Mouse (Mus musculus): Measurements from ENCODE around the gene Cpm. TPM values are rescaled to one million over a fixed set of nuclear protein-coding genes. Genes with fewer than 3 reads are reported as not detected.
"Not testable (repeated sequence)": the region's sequence is repeated elsewhere in the genome, so short reads cannot be mapped to it uniquely, and the experiment has no call there.

Cpm gene
- total RNA-seq, 2 experiments from 2014 or later = 20.3 to 33.2 TPM

GRCm38 (mm10) chr10:117711408-117711807, 82.1 kb downstream of the Cpm start:
- no peak for DNase-seq (ENCODE audit: low spot score in 2 of 2)

DNA sequence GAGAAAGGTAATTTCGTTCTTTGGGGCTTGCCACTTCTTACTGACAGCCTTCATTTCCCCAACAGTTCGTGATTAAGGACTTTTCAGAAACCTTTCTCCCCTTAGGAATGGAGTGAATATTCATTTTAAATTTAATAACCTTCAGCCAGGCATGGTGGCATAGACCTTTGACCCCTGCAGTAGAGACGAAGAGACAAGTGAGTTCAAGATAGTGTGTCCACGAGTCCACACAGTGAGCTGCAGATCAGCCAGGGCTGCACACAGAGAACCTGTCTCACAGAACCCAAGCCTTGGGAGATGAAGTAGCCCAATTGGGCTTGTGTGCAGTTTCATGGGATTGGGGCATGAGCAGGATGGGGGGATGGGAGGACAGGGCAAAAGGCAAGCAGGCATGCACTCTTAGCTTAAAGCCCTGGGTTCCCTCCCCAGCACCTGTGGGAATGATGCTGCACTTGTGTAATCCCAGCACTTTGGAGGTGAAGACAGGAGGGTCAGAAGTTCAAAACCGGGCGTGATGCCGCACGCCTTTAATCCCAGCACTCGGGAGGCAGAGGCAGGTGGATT, 83.0 kb downstream of the Cpm start:
- no peak for DNase-seq (ENCODE audit: low spot score in 2 of 2)

- no peak for DNase-seq (ENCODE audit: low spot score in 2 of 2)
Measured at GRCm38 (mm10) chr10:117712871-117713270, 83.6 kb downstream of the Cpm start.

- no peak for DNase-seq (ENCODE audit: low spot score in 2 of 2)
Measured at GRCm38 (mm10) chr10:117713466-117713865, 84.2 kb downstream of the Cpm start.

GRCm38 (mm10) chr10:117714048-117714545, 84.8 kb downstream of the Cpm start:
- DNase-seq (ENCODE audit: low spot score in 2 of 2) = no peak

GRCm38 (mm10) chr10:117714928-117715500, 85.7 kb downstream of the Cpm start:
- DNase-seq (ENCODE audit: low spot score in 2 of 2) = no peak

GRCm38 (mm10) chr10:117715654-117716053, 86.4 kb downstream of the Cpm start:
- not testable (repeated sequence) for DNase-seq (ENCODE audit: low spot score in 2 of 2)

GRCm38 (mm10) chr10:117716686-117717085, 87.4 kb downstream of the Cpm start:
- no peak for DNase-seq (ENCODE audit: low spot score in 2 of 2)

GRCm38 (mm10) chr10:117717583-117717982, 88.3 kb downstream of the Cpm start:
- peak in 1 of 2 experiments; percentile 43 for DNase-seq (ENCODE audit: low spot score in 2 of 2)

DNA sequence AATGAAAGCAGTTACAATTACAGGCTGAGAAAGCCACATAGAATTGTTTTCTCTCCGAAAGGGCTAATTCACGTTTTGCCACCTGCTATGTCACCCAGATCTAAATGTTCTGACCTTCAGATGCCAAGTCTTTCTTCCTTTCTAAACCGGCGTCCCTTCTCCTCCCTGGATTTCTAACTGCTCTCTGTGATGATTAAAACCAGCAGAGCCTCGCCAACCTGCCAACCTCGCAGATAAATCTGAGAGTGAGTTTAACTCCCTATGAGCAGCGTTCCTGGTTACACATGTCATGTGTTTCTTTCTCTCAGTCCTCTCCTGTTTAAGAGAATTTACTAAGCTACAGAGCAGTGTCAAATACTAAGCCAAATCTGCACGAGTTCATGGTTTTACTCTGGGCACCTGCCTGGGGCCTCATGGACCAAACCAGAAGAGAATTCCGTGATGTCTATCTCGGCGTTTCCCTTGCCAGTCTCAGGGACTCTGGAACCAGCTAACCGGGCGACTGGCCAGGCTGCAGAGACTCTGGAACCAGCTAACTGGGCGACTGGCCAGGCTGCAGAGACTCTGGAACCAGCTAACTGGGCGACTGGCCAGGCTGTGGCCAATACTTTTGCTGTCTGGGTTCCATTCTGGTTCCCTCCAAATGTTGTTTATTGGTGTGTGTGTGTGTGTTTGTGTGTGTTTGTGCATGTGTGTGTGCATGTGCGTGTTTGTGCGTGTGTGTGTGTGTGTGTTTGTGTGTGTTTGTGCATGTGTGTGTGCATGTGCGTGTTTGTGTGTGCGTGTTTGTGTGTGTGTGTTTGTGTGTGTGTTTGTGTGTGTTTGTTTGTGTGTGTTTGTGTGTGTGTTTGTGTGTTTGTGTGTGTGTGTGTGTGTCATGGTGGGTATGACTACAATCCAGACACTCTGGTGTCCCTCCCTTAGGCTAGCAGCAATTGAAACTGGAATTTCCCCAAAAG, 89.1 kb downstream of the Cpm start:
- peak; percentile 56 for DNase-seq (ENCODE audit: low spot score in 2 of 2)

GRCm38 (mm10) chr10:117724136-117724718, 94.9 kb downstream of the Cpm start:
- no peak for DNase-seq (ENCODE audit: low spot score in 2 of 2)

DNA sequence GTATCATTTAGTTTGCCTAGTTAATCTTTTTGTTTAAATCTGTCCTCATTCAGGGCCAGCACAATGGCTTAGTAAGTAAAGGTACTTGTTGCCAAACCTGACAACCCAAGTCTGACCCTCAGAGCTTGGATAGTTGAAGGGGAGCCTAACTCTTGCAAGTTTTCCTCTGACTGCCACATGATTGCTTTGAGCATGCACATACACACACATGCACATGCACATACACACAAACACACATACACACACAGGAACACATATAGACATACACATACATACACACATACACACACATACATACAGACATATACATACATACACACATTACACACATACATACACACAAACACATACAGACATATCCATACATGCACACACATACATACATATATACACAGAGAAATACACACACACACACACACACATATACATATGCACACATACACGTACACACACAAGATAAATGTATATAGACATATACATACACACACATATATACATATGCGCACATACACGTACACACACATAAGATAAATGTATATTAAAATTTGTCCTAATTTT, 95.6 kb downstream of the Cpm start:
- DNase-seq (ENCODE audit: low spot score in 2 of 2) = no peak

- no peak for DNase-seq (ENCODE audit: low spot score in 2 of 2)
Measured at GRCm38 (mm10) chr10:117725671-117726070, 96.4 kb downstream of the Cpm start.

DNA sequence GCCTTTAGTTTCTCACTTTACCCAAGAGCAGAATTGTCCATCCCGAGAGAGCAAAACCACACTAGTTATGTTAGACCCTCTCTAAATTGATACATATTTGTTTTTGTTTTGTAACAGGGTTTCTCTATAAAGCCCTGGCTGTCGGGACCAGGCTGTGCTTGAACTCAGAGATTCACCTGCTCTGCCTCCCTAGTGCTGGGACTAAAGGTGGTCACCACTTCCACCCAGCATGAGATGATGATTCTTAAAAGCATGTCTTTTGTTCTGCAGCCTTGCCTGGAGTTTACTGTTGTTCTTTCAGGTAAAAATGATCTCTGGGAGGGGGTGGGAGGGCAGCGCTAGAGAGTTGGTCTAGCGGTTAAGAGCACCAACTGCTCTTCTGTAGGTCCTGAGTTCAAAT, 97.0 kb downstream of the Cpm start:
- no peak for DNase-seq (ENCODE audit: low spot score in 2 of 2)

- no peak for DNase-seq (ENCODE audit: low spot score in 2 of 2)
Measured at GRCm38 (mm10) chr10:117726888-117727385, 97.6 kb downstream of the Cpm start.

GRCm38 (mm10) chr10:117727518-117728110, 98.3 kb downstream of the Cpm start:
- DNase-seq (ENCODE audit: low spot score in 2 of 2) = no peak

- no peak for DNase-seq (ENCODE audit: low spot score in 2 of 2)
Measured at GRCm38 (mm10) chr10:117728574-117728973, 99.3 kb downstream of the Cpm start.

DNA sequence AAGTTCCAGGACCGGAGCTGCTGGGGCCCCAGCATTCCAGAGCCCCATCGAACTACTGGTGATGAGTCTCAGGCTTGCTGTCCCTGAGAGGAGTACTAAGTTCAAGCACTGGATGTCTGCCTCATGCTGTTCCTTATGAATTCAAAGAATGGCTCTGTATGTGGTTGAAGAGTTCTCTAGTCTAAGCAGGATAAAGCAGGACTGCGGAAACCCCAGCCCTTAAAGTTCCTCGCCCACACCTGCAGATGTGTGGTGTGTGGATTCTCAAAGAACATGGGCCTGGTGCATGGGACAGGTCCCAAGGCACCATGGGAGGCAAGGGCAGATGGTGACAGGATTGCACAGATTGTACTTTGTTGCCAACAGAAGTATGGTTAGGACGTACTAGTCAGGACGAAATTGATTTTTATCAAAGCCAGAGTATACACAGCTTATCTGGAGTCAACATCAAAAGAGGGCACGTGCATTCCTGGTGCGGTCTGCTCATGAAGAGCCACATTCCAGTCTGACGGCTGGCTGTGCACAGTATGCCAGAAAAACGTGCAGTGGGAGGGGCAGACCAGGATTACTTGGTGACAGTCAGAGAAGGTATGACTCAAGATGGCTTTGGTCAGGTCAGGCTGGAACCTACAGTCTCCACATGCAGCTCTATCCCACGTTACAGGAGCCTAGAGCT, 100.0 kb downstream of the Cpm start:
- no peak for DNase-seq (ENCODE audit: low spot score in 2 of 2)

- no peak for DNase-seq (ENCODE audit: low spot score in 2 of 2)
Measured at GRCm38 (mm10) chr10:117730140-117730539, 100.8 kb downstream of the Cpm start.

- no peak for DNase-seq (ENCODE audit: low spot score in 2 of 2)
Measured at GRCm38 (mm10) chr10:117730637-117731203, 101.4 kb downstream of the Cpm start.
